Mouse (Mus musculus) kidney, adult 2 months (tissue): ENCODE data around the gene Dynll2. TPM values are rescaled to one million over a fixed set of nuclear protein-coding genes. Genes with fewer than 3 reads are reported as not detected.

Experiments used
- DNase-seq: peaks from one replicate; pipeline ENCODE4 v3.0.0; 2021
- H3K27ac ChIP-seq: fragments of 200-500 bp; 2 replicates; pipeline ENCODE4 v1.5.1; 2012; ENCODE audit warnings: low read depth, low read length, control low read depth, inconsistent platforms; ENCODE audit not compliant: insufficient read depth
- H3K27me3 ChIP-seq: fragments of 200-500 bp; replicated peaks from 2 replicates; pipeline ENCODE4 v1.6.1; 2012; ENCODE audit warnings: mild to moderate bottlenecking, moderate library complexity, low read length, inconsistent platforms; ENCODE audit not compliant: control insufficient read depth, insufficient read depth
- H3K36me3 ChIP-seq: fragments of 200-500 bp; 2 replicates; pipeline ENCODE4 v1.6.1; 2012; ENCODE audit warnings: mild to moderate bottlenecking, moderate library complexity, low read length, inconsistent platforms; ENCODE audit not compliant: control insufficient read depth, insufficient read depth
- H3K4me1 ChIP-seq: fragments of 200-500 bp; 2 replicates; pipeline ENCODE4 v1.6.1; 2011; ENCODE audit warnings: low read length; ENCODE audit not compliant: control insufficient read depth, insufficient read depth
- H3K4me3 ChIP-seq: fragments of 200-500 bp; 2 replicates; pipeline ENCODE4 v1.5.1; 2011; ENCODE audit warnings: mild to moderate bottlenecking, low read depth, low read length, control low read depth; ENCODE audit not compliant: insufficient read depth
- CTCF ChIP-seq: fragments of 200-500 bp; conservative IDR thresholded peaks from 2 replicates; pipeline ENCODE4 v1.5.1; 2011; ENCODE audit warnings: low read depth, mild to moderate bottlenecking, control low read depth, low read length, moderate library complexity, mixed read lengths; ENCODE audit not compliant: insufficient read depth, insufficient read length
- POLR2A ChIP-seq: fragments of 200-500 bp; IDR thresholded peaks from one replicate; pipeline ENCODE4 v1.6.1; 2011; ENCODE audit warnings: low read depth, low read length, control low read depth
- WGBS: fragments of 180-500 bp; shearing (Covaris S2); methylation state at CpG from one replicate; pipeline ENCODE4 v1.1.7; 2018; 5-methylcytosine and 5-hydroxymethylcytosine counted together
- polyA plus RNA-seq: library from polyadenylated mRNA; depleted of rRNA; stranded (reverse); fragments of >200 nt; gene quantifications from 2 replicates; pipeline ENCODE4 v1.2.3, GENCODE M21; 2012; rRNA removed

The Dynll2 gene
- polyA plus RNA-seq, 1 experiment, result 169 TPM

- no peak for DNase-seq
- no peaks in the 10 kb centered on the region for H3K27me3 ChIP-seq
- 0% methylated on average over 1 of the region's 1 CpGs for WGBS
- TF ChIP-seq CTCF (peak; percentile 55), POLR2A (no peak)
- no peaks in the 10 kb centered on the region for H3K36me3 ChIP-seq
- H3K4me1 ChIP-seq, result no peaks in the 10 kb centered on the region
- H3K27ac ChIP-seq, result no peak overlapping the region
- H3K4me3 ChIP-seq, result no peak overlapping the region
These were observed 32.2 kb downstream of the Dynll2 start for GRCm38 (mm10) chr11:87955144-87955543.

GRCm38 (mm10) chr11:87949990-87950389 is 37.3 kb downstream of the Dynll2 start:
- WGBS, result 0% methylated on average over 2 of the region's 2 CpGs
- no peak for DNase-seq
- Histone ChIP-seq H3K27me3 (no peaks in the 10 kb centered on the region), H3K4me1 (no peaks in the 10 kb centered on the region), H3K27ac (no peak overlapping the region), H3K36me3 (no peaks in the 10 kb centered on the region), H3K4me3 (no peak overlapping the region)
- no peak for TF ChIP-seq POLR2A
- TF ChIP-seq CTCF, result peak; percentile 56

- Histone ChIP-seq H3K4me3 (no peak overlapping the region), H3K27ac (no peak overlapping the region), H3K4me1 (no peaks in the 10 kb centered on the region), H3K36me3 (no peaks in the 10 kb centered on the region), H3K27me3 (no peaks in the 10 kb centered on the region)
- WGBS, result 74% methylated on average over 3 of the region's 3 CpGs
- no peak for DNase-seq
- no peak for TF ChIP-seq POLR2A
- TF ChIP-seq CTCF, result no peak
These were observed 51.9 kb downstream of the Dynll2 start for GRCm38 (mm10) chr11:87935467-87935866.

- H3K4me3 ChIP-seq, result no peak overlapping the region
- WGBS, result 72% methylated on average over 2 of the region's 2 CpGs
- no peak overlapping the region for H3K27ac ChIP-seq
- H3K27me3 ChIP-seq, result no peaks in the 10 kb centered on the region
- no peaks in the 10 kb centered on the region for H3K36me3 ChIP-seq
- no peaks in the 10 kb centered on the region for H3K4me1 ChIP-seq
- no peak for TF ChIP-seq CTCF
- no peak for TF ChIP-seq POLR2A
- no peak for DNase-seq
These were observed 53.6 kb downstream of the Dynll2 start for GRCm38 (mm10) chr11:87933731-87934130.

GRCm38 (mm10) chr11:87930348-87930747 is 57.0 kb downstream of the Dynll2 start:
- no peak for DNase-seq
- TF ChIP-seq CTCF, result no peak
- no peak for TF ChIP-seq POLR2A
- Histone ChIP-seq H3K36me3 (no peaks in the 10 kb centered on the region), H3K27me3 (no peaks in the 10 kb centered on the region; the same call in 1 of the 2 replicates), H3K4me1 (no peaks in the 10 kb centered on the region), H3K4me3 (no peak overlapping the region), H3K27ac (no peak overlapping the region)
- 91% methylated on average over 2 of the region's 2 CpGs for WGBS

Other genes starting within 250 kb of the Dynll2 start
- 96.9 and 135 TPM in 2 replicates for gene Supt4a, start 250.0 kb downstream of the Dynll2 start, polyA plus RNA-seq
- gene Tspoap1, start 227.0 kb downstream of the Dynll2 start, polyA plus RNA-seq, result 3.1 and 4.2 TPM in 2 replicates
- 0.05 TPM in 1 of 2 replicates, not detected in the other for gene Mpo, start 194.0 kb downstream of the Dynll2 start, polyA plus RNA-seq
- gene Lpo, start 159.2 kb downstream of the Dynll2 start, polyA plus RNA-seq, result 0.22 and 0.50 TPM in 2 replicates
- 9.6 and 11.3 TPM in 2 replicates for gene Mks1, start 134.3 kb downstream of the Dynll2 start, polyA plus RNA-seq
- not detected in 2 replicates for gene Epx, start 112.0 kb downstream of the Dynll2 start, polyA plus RNA-seq
- not detected in 2 replicates for gene Olfr462, start 95.3 kb downstream of the Dynll2 start, polyA plus RNA-seq
- gene Olfr463, start 90.1 kb downstream of the Dynll2 start, polyA plus RNA-seq, result not detected in 2 replicates
- gene Olfr464, start 66.6 kb downstream of the Dynll2 start, polyA plus RNA-seq, result not detected in 2 replicates
- gene Srsf1, start 59.8 kb upstream of the Dynll2 start, polyA plus RNA-seq, result 56.6 and 59.8 TPM in 2 replicates
- 17.9 and 21.4 TPM in 2 replicates for gene Vezf1, start 80.7 kb upstream of the Dynll2 start, polyA plus RNA-seq
- gene Cuedc1, start 110.5 kb upstream of the Dynll2 start, polyA plus RNA-seq, result 16.5 and 18.5 TPM in 2 replicates
- gene Mrps23, start 216.9 kb upstream of the Dynll2 start, polyA plus RNA-seq, result 53.0 and 61.6 TPM in 2 replicates